Mouse (Mus musculus): ENCODE data around the gene Sf3b3. TPM values are rescaled to one million over a fixed set of nuclear protein-coding genes. Genes with fewer than 3 reads are reported as not detected.

Gene Sf3b3
- total RNA-seq, 2 experiments from 2014 or later, result 174 to 187 TPM

- ATAC-seq (replicated peaks; ENCODE audit: poor library complexity, severe bottlenecking), result no peak
Measured at GRCm38 (mm10) chr8:110776335-110776734, 70.3 kb downstream of the Sf3b3 start.

GRCm38 (mm10) chr8:110775721-110776120, 70.9 kb downstream of the Sf3b3 start:
- ATAC-seq (replicated peaks; ENCODE audit: poor library complexity, severe bottlenecking), result no peak

DNA sequence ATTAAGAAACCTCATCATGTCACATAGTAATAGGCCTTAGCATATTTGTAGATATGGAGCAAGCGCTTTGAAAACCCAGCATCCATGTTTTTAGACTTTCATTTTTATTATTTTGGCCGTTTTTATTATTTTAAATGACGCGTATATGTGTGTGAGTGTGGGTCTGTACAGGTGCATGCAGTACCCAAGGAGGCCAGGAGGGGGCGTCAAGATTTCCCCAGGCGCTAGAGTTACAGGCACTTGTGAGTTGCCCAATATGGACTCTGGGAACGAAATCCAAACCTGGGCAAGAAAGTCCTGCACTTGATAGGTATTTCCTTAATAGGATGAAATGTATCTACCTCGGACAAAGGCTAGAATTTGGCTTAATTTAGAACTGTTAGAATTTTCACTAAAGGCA, 71.3 kb downstream of the Sf3b3 start:
- ATAC-seq (replicated peaks; ENCODE audit: poor library complexity, severe bottlenecking), result no peak

- no peak for ATAC-seq (replicated peaks; ENCODE audit: poor library complexity, severe bottlenecking)
Measured at GRCm38 (mm10) chr8:110774725-110775124, 71.9 kb downstream of the Sf3b3 start.

- no peak for ATAC-seq (replicated peaks; ENCODE audit: poor library complexity, severe bottlenecking)
Measured at GRCm38 (mm10) chr8:110774047-110774446, 72.5 kb downstream of the Sf3b3 start.

DNA sequence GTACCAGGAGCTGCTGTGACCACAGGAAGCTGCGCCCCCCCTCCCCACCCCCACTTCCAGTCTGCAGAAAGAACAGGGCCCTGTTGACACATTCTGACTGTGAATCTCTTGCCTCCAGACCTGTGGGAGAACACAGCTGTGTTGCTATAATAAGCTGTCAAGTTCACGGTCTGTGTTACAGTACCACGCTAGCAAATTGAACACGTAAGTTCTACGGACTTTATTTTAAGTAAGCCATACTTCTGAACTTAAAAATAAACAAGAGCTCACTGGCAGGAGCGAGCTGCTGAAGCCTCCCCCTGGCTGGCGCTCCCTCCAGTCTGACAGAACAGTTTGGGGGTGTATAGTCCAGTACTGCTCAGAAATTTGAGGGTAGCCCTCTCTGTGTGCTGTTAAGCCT, 74.1 kb downstream of the Sf3b3 start:
- ATAC-seq (replicated peaks; ENCODE audit: poor library complexity, severe bottlenecking), result no peak

- ATAC-seq (replicated peaks; ENCODE audit: poor library complexity, severe bottlenecking), result no peak
Measured at GRCm38 (mm10) chr8:110767261-110767660, 79.3 kb downstream of the Sf3b3 start.

DNA sequence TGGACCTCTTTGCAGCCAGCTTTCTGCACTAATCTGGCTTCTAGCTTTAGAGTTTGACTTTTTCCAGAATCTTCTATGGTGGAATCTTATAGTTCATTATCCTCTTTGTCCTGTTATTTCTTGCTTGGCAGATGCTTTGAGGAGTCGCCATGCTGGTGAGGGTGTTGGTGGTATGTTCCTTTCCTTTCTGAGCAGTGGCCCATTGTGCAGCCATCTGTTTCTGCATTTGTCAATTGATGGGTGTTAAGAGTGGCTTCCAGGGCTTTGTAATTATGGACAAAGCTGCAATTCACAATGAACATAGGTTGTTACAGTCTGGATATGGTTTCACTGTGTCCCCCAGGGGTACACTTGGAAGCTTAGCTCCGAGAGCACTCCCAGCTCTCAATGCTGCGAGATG, 81.9 kb downstream of the Sf3b3 start:
- ATAC-seq (replicated peaks; ENCODE audit: poor library complexity, severe bottlenecking), result no peak

- ATAC-seq (replicated peaks; ENCODE audit: poor library complexity, severe bottlenecking), result no peak
Measured at GRCm38 (mm10) chr8:110761988-110762387, 84.6 kb downstream of the Sf3b3 start.

GRCm38 (mm10) chr8:110761185-110761584, 85.4 kb downstream of the Sf3b3 start:
- ATAC-seq (replicated peaks; ENCODE audit: poor library complexity, severe bottlenecking), result no peak

DNA sequence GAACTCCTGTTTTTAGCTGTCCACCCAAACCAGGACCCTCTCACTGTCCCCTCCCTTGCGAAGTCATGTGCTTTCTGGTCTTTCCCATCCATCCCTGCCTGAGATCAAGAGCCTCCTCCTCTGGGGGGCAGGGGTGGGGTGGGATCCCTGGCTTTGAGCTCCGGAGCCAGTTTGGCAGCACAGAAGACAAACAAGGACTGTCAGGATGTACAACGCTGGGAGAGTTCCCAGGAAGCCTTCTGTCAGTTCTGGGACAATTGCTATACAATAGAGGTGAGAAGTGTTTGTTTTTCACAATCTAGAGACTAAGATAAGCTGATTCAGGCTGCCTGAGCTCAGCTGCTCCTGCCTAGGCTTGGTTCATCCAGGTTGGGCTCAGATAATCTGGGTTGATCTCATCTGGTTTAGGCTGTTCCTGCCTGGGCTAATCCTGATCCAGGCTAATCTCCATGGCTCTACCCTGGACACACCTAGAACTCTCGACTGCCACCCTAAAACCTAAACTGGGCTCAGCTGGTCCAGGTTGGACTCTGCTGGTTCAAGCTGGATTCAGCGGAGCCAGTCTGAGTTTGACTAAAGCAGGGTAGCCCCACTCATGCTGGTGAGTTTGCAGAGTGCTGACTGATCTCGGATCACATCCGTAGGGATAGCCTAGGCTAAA, 86.2 kb downstream of the Sf3b3 start:
- no peak for ATAC-seq (replicated peaks; ENCODE audit: poor library complexity, severe bottlenecking)

Other genes starting within 250 kb of the Sf3b3 start
- gene Vac14, start 228.2 kb downstream of the Sf3b3 start, total RNA-seq (2014; fragmentation: Nextera tagmentation), result 50.5 and 58.3 TPM in 2 replicates
- 25.2 and 37.3 TPM in 2 replicates for gene Vac14, start 228.2 kb downstream of the Sf3b3 start, total RNA-seq (2017)
- 0.28 TPM in 1 of 2 replicates, not detected in the other for gene Mtss1l, start 125.3 kb downstream of the Sf3b3 start, total RNA-seq (2014; fragmentation: Nextera tagmentation)
- 0.22 TPM in 1 of 2 replicates, not detected in the other for gene Mtss1l, start 125.3 kb downstream of the Sf3b3 start, total RNA-seq (2017)
- not detected in 2 replicates for gene Il34, start 40.9 kb downstream of the Sf3b3 start, total RNA-seq (2014; fragmentation: Nextera tagmentation)
- gene Il34, start 40.9 kb downstream of the Sf3b3 start, total RNA-seq (2017), result not detected in 2 replicates
- gene Cog4, start 187 bp downstream of the Sf3b3 start, total RNA-seq (2014; fragmentation: Nextera tagmentation), result 31.2 and 35.3 TPM in 2 replicates
- gene Cog4, start 187 bp downstream of the Sf3b3 start, total RNA-seq (2017), result 25.1 and 40.6 TPM in 2 replicates
- 3.9 and 4.4 TPM in 2 replicates for gene Fuk, start 55.7 kb upstream of the Sf3b3 start, total RNA-seq (2014; fragmentation: Nextera tagmentation)
- 1.8 and 4.0 TPM in 2 replicates for gene Fuk, start 55.7 kb upstream of the Sf3b3 start, total RNA-seq (2017)
- 8.3 and 9.4 TPM in 2 replicates for gene St3gal2, start 73.1 kb upstream of the Sf3b3 start, total RNA-seq (2014; fragmentation: Nextera tagmentation)
- gene St3gal2, start 73.1 kb upstream of the Sf3b3 start, total RNA-seq (2017), result 3.3 and 4.3 TPM in 2 replicates
- 72.5 and 80.3 TPM in 2 replicates for gene Ddx19a, start 151.0 kb upstream of the Sf3b3 start, total RNA-seq (2014; fragmentation: Nextera tagmentation)
- 40.9 and 43.1 TPM in 2 replicates for gene Ddx19a, start 151.0 kb upstream of the Sf3b3 start, total RNA-seq (2017)
- 7.8 and 22.1 TPM in 2 replicates for gene Ddx19b, start 185.0 kb upstream of the Sf3b3 start, total RNA-seq (2014; fragmentation: Nextera tagmentation)
- 13.5 and 16.9 TPM in 2 replicates for gene Ddx19b, start 185.0 kb upstream of the Sf3b3 start, total RNA-seq (2017)
- 30.7 and 40.0 TPM in 2 replicates for gene Aars, start 186.4 kb upstream of the Sf3b3 start, total RNA-seq (2014; fragmentation: Nextera tagmentation)
- gene Aars, start 186.4 kb upstream of the Sf3b3 start, total RNA-seq (2017), result 44.4 and 45.5 TPM in 2 replicates
- gene Exosc6, start 209.6 kb upstream of the Sf3b3 start, total RNA-seq (2014; fragmentation: Nextera tagmentation), result 11.5 and 12.5 TPM in 2 replicates
- 31.8 and 32.7 TPM in 2 replicates for gene Exosc6, start 209.6 kb upstream of the Sf3b3 start, total RNA-seq (2017)
- not detected in 2 replicates for gene Clec18a, start 245.6 kb upstream of the Sf3b3 start, total RNA-seq (2014; fragmentation: Nextera tagmentation)
- 0.13 TPM in 1 of 2 replicates, not detected in the other for gene Clec18a, start 245.6 kb upstream of the Sf3b3 start, total RNA-seq (2017)
- gene Pdpr, start 247.8 kb upstream of the Sf3b3 start, total RNA-seq (2014; fragmentation: Nextera tagmentation), result 11.5 and 15.4 TPM in 2 replicates
- 16.9 and 18.5 TPM in 2 replicates for gene Pdpr, start 247.8 kb upstream of the Sf3b3 start, total RNA-seq (2017)